Mouse (Mus musculus) embryonic facial prominence, embryonic 13.5 days (tissue): Measurements from ENCODE around the gene 9930111J21Rik2. TPM values are rescaled to one million over a fixed set of nuclear protein-coding genes. Genes with fewer than 3 reads are reported as not detected.
"Not testable (repeated sequence)": the region's sequence is repeated elsewhere in the genome, so short reads cannot be mapped to it uniquely, and the experiment has no call there.

ENCODE experiments used
- ATAC-seq: fragments of 200-750 bp; cut with Nextera tagmentation; 2 replicates; pipeline ENCODE4 v1.8.0; 2017; ENCODE audit warnings: low read depth; ENCODE audit not compliant: insufficient number of reproducible peaks, insufficient read depth, low FRiP score, low TSS enrichment
- H3K27ac ChIP-seq: fragments of 300-500 bp; sonication (generic); 2 replicates; pipeline ENCODE4 v1.5.1; 2015; ENCODE audit warnings: moderate library complexity, mild to moderate bottlenecking, inconsistent platforms
- H3K27me3 ChIP-seq: fragments of 300-500 bp; sonication (generic); 2 replicates; pipeline ENCODE4 v1.6.1; 2015; ENCODE audit warnings: mild to moderate bottlenecking, inconsistent platforms
- H3K36me3 ChIP-seq: fragments of 300-500 bp; sonication (generic); 2 replicates; pipeline ENCODE4 v1.6.1; 2015; ENCODE audit warnings: mild to moderate bottlenecking, inconsistent platforms
- H3K4me1 ChIP-seq: fragments of 300-500 bp; sonication (generic); 2 replicates; pipeline ENCODE4 v1.6.1; 2015; ENCODE audit warnings: inconsistent platforms
- H3K4me2 ChIP-seq: fragments of 300-500 bp; sonication (generic); 2 replicates; pipeline ENCODE4 v1.6.1; 2015; ENCODE audit warnings: moderate library complexity, mild to moderate bottlenecking, inconsistent platforms
- H3K4me3 ChIP-seq: fragments of 300-500 bp; sonication (generic); 2 replicates; pipeline ENCODE4 v1.5.1; 2015; ENCODE audit warnings: mild to moderate bottlenecking, inconsistent platforms
- H3K9ac ChIP-seq: fragments of 300-500 bp; sonication (generic); 2 replicates; pipeline ENCODE4 v1.6.1; 2015; ENCODE audit warnings: mild to moderate bottlenecking, inconsistent platforms
- H3K9me3 ChIP-seq: fragments of 300-500 bp; sonication (generic); 2 replicates; pipeline ENCODE4 v1.6.1; 2016; ENCODE audit warnings: inconsistent platforms
- WGBS: fragments of 180-500 bp; shearing (Covaris S2); methylation state at CpG from one replicate; pipeline ENCODE4 v1.1.7; 2015; ENCODE audit warnings: mixed read lengths; 5-methylcytosine and 5-hydroxymethylcytosine counted together
- polyA plus RNA-seq: library from polyadenylated mRNA; unstranded; fragments of >200 nt; fragmentation: Nextera tagmentation; extraction: Ambion mirVana; gene quantifications from 2 replicates; pipeline ENCODE4 v1.2.1, GENCODE M21; 2015

Gene 9930111J21Rik2
- polyA plus RNA-seq, 1 experiment from 2014 or later, result 0.20 TPM

- not testable (repeated sequence) for H3K9me3 ChIP-seq, H3K4me2 ChIP-seq, H3K36me3 ChIP-seq, H3K4me1 ChIP-seq, H3K27ac ChIP-seq, ATAC-seq, H3K4me3 ChIP-seq, H3K27me3 ChIP-seq, H3K9ac ChIP-seq
- 67% methylated on average over 10 of the region's 10 CpGs for WGBS
Measured at GRCm38 (mm10) chr11:48993296-48993695, 57.7 kb downstream of the 9930111J21Rik2 start.

GRCm38 (mm10) chr11:48991740-48992520 is 59.1 kb downstream of the 9930111J21Rik2 start, which contains the start of gene Gm12185:
TSS of gene Gm12185 (minus strand) at chr11:48992226.
- not testable (repeated sequence) for H3K27me3 ChIP-seq, ATAC-seq, H3K9me3 ChIP-seq, H3K36me3 ChIP-seq, H3K4me3 ChIP-seq, H3K27ac ChIP-seq, H3K9ac ChIP-seq, H3K4me2 ChIP-seq, H3K4me1 ChIP-seq
- 62% methylated on average over 4 of the region's 4 CpGs for WGBS

GRCm38 (mm10) chr11:48989981-48990380 is 61.1 kb downstream of the 9930111J21Rik2 start:
- not testable (repeated sequence) for H3K9ac ChIP-seq, H3K4me2 ChIP-seq, H3K4me1 ChIP-seq, H3K27me3 ChIP-seq, H3K36me3 ChIP-seq, H3K4me3 ChIP-seq, H3K27ac ChIP-seq, ATAC-seq, H3K9me3 ChIP-seq
- WGBS, result 74% methylated on average over 2 of the region's 2 CpGs

- WGBS, result 84% methylated on average over 2 of the region's 3 CpGs
- not testable (repeated sequence) for H3K4me2 ChIP-seq, H3K9ac ChIP-seq, H3K36me3 ChIP-seq, H3K9me3 ChIP-seq, H3K4me3 ChIP-seq, ATAC-seq, H3K27ac ChIP-seq, H3K27me3 ChIP-seq, H3K4me1 ChIP-seq
Measured at GRCm38 (mm10) chr11:48988219-48988618, 62.8 kb downstream of the 9930111J21Rik2 start.

GRCm38 (mm10) chr11:48982848-48983247 is 68.2 kb downstream of the 9930111J21Rik2 start:
- H3K9ac ChIP-seq, H3K9me3 ChIP-seq, H3K4me2 ChIP-seq, H3K4me3 ChIP-seq, ATAC-seq, H3K4me1 ChIP-seq, H3K36me3 ChIP-seq, H3K27me3 ChIP-seq, H3K27ac ChIP-seq: not testable (repeated sequence)
- no CpG with 5 or more reads among the region's 3 CpGs for WGBS

GRCm38 (mm10) chr11:48980052-48980451 is 71.0 kb downstream of the 9930111J21Rik2 start:
- H3K4me1 ChIP-seq, ATAC-seq, H3K27ac ChIP-seq, H3K4me2 ChIP-seq, H3K9ac ChIP-seq, H3K4me3 ChIP-seq, H3K27me3 ChIP-seq, H3K36me3 ChIP-seq, H3K9me3 ChIP-seq: not testable (repeated sequence)
- no CpG with 5 or more reads among the region's 5 CpGs for WGBS

- not testable (repeated sequence) for H3K9ac ChIP-seq, H3K36me3 ChIP-seq, H3K4me3 ChIP-seq, ATAC-seq, H3K4me2 ChIP-seq, H3K27ac ChIP-seq, H3K4me1 ChIP-seq, H3K9me3 ChIP-seq, H3K27me3 ChIP-seq
- no CpG with 5 or more reads among the region's 3 CpGs for WGBS
Measured at GRCm38 (mm10) chr11:48979251-48979650, 71.8 kb downstream of the 9930111J21Rik2 start, which contains the start of gene 9930111J21Rik1. TSS of gene 9930111J21Rik1 (minus strand) at chr11:48979398.

GRCm38 (mm10) chr11:48978240-48978939 is 72.7 kb downstream of the 9930111J21Rik2 start, which contains the start of gene Olfr56:
TSS of gene Olfr56 (plus strand) at chr11:48978889.
- H3K4me1 ChIP-seq, ATAC-seq, H3K4me3 ChIP-seq, H3K27ac ChIP-seq, H3K36me3 ChIP-seq, H3K27me3 ChIP-seq, H3K9ac ChIP-seq, H3K9me3 ChIP-seq, H3K4me2 ChIP-seq: not testable (repeated sequence)
- no CpG with 5 or more reads among the region's 1 CpGs for WGBS

- not testable (repeated sequence) for H3K4me2 ChIP-seq, ATAC-seq, H3K36me3 ChIP-seq, H3K9me3 ChIP-seq, H3K27me3 ChIP-seq, H3K27ac ChIP-seq, H3K4me1 ChIP-seq, H3K9ac ChIP-seq, H3K4me3 ChIP-seq
- no CpG with 5 or more reads among the region's 1 CpGs for WGBS
Measured at GRCm38 (mm10) chr11:48974686-48975085, 76.4 kb downstream of the 9930111J21Rik2 start.

Other genes with a start within 250 kb of the 9930111J21Rik2 start
- gene Trim41, start 233.9 kb downstream of the 9930111J21Rik2 start, polyA plus RNA-seq, result 8.3 and 8.7 TPM in 2 replicates
- gene Trim7, start 225.1 kb downstream of the 9930111J21Rik2 start, polyA plus RNA-seq, result 1.0 and 1.1 TPM in 2 replicates
- gene Gm12184, start 224.6 kb downstream of the 9930111J21Rik2 start, polyA plus RNA-seq, result 3.4 and 3.6 TPM in 2 replicates
- gene Irgm1, start 179.6 kb downstream of the 9930111J21Rik2 start, polyA plus RNA-seq, result 3.9 and 4.3 TPM in 2 replicates
- 0.23 and 0.28 TPM in 2 replicates for gene Gm5431, start 149.0 kb downstream of the 9930111J21Rik2 start, polyA plus RNA-seq
- 2.1 and 9.1 TPM in 2 replicates for gene Psme2b, start 105.1 kb downstream of the 9930111J21Rik2 start, polyA plus RNA-seq
- not detected in 2 replicates for gene Olfr56, start 72.4 kb downstream of the 9930111J21Rik2 start, polyA plus RNA-seq
- gene 9930111J21Rik1, start 71.8 kb downstream of the 9930111J21Rik2 start, polyA plus RNA-seq, result 0.29 and 0.48 TPM in 2 replicates
- 0.07 TPM in 1 of 2 replicates, not detected in the other for gene Gm12185, start 59.0 kb downstream of the 9930111J21Rik2 start, polyA plus RNA-seq
- gene Tgtp1, start 57.1 kb downstream of the 9930111J21Rik2 start, polyA plus RNA-seq, result not detected in 2 replicates
- gene Tgtp2, start 13.0 kb upstream of the 9930111J21Rik2 start, polyA plus RNA-seq, result 0.11 and 0.30 TPM in 2 replicates
- 0.72 and 1.8 TPM in 2 replicates for gene Ifi47, start 25.3 kb upstream of the 9930111J21Rik2 start, polyA plus RNA-seq
- gene Olfr1396, start 63.6 kb upstream of the 9930111J21Rik2 start, polyA plus RNA-seq, result 0.07 TPM in 1 of 2 replicates, not detected in the other
- 0.08 TPM in 1 of 2 replicates, not detected in the other for gene Olfr1395, start 91.0 kb upstream of the 9930111J21Rik2 start, polyA plus RNA-seq
- not detected in 2 replicates for gene Olfr1394, start 103.1 kb upstream of the 9930111J21Rik2 start, polyA plus RNA-seq
- 0.51 and 0.81 TPM in 2 replicates for gene Btnl9, start 135.9 kb upstream of the 9930111J21Rik2 start, polyA plus RNA-seq
- 41.7 and 46.5 TPM in 2 replicates for gene Zfp62, start 152.1 kb upstream of the 9930111J21Rik2 start, polyA plus RNA-seq
- 53.5 and 56.7 TPM in 2 replicates for gene Mgat1, start 192.9 kb upstream of the 9930111J21Rik2 start, polyA plus RNA-seq
- not detected in 2 replicates for gene Olfr1393, start 227.1 kb upstream of the 9930111J21Rik2 start, polyA plus RNA-seq
- not detected in 2 replicates for gene Olfr1392, start 234.0 kb upstream of the 9930111J21Rik2 start, polyA plus RNA-seq